Mouse (Mus musculus) heart, postnatal 14 days (tissue): Measurements from ENCODE around the gene Bco2. TPM values are rescaled to one million over a fixed set of nuclear protein-coding genes. Genes with fewer than 3 reads are reported as not detected.

Experiments used
- DNase-seq, 2 experiments: peaks; one replicate each; pipeline ENCODE4 v3.0.0; 2021 to 2022
- intact Hi-C: fragments of 180-260 bp; cut with DNase I; formaldehyde crosslinking; loops from one replicate; pipeline ENCODE4 v1.15.1; 2025
- total RNA-seq, 2 experiments: library from RNA; stranded (reverse); gene quantifications; 2 replicates each; pipeline ENCODE4 v1.2.3; 2021

The Bco2 gene
- total RNA-seq, 2 experiments from 2014 or later = 0.22 to 0.33 TPM

- no peak for DNase-seq
- intact Hi-C loops = no loop called here
Observed at GRCm38 (mm10) chr9:50561918-50562360, 7.0 kb upstream of the Bco2 start.

GRCm38 (mm10) chr9:50561145-50561917 lies 6.3 kb upstream of the Bco2 start, which contains the start of gene Tex12:
TSS of gene Tex12 (minus strand) at chr9:50561325.
- intact Hi-C loops = no loop called here

GRCm38 (mm10) chr9:50554241-50555093 lies 514 bp downstream of the Bco2 start, which contains the start of gene Il18:
TSS of gene Il18 (plus strand) at chr9:50554827.
- DNase-seq = peak; percentile 9 to 13
- intact Hi-C loops = no loop called here

More at GRCm38 (mm10) chr9:50561145-50561917, 6.3 kb upstream of the Bco2 start, which contains the start of gene Tex12:
- DNase-seq = no peak

GRCm38 (mm10) chr9:50553547-50553946 lies 1.4 kb downstream of the Bco2 start:
- intact Hi-C loops = no loop called here
- no peak for DNase-seq

GRCm38 (mm10) chr9:50552206-50552605 lies 2.8 kb downstream of the Bco2 start:
- no peak for DNase-seq
- intact Hi-C loops = no loop called here

- intact Hi-C loops = no loop called here
- DNase-seq = no peak
Observed at GRCm38 (mm10) chr9:50548936-50549335, 6.0 kb downstream of the Bco2 start.

- DNase-seq = no peak
- intact Hi-C loops = no loop called here
Observed at GRCm38 (mm10) chr9:50547859-50548478, 7.0 kb downstream of the Bco2 start.

GRCm38 (mm10) chr9:50542401-50542800 lies 12.6 kb downstream of the Bco2 start:
- intact Hi-C loops = no loop called here
- no peak for DNase-seq

GRCm38 (mm10) chr9:50540170-50540569 lies 14.8 kb downstream of the Bco2 start:
- no peak for DNase-seq
- intact Hi-C loops = no loop called here

GRCm38 (mm10) chr9:50537295-50537694 lies 17.7 kb downstream of the Bco2 start:
- intact Hi-C loops = loop anchor here (10.0 kb wide), 1 partner anchor 1292 kb away; no protein-coding TSS in a partner anchor
- no peak for DNase-seq

GRCm38 (mm10) chr9:50536603-50537135 lies 18.3 kb downstream of the Bco2 start:
- DNase-seq = no peak
- intact Hi-C loops = loop anchor here (10.0 kb wide), 1 partner anchor 1292 kb away; no protein-coding TSS in a partner anchor

- DNase-seq = no peak
- intact Hi-C loops = loop anchor here (10.0 kb wide), 1 partner anchor 1291 kb away; no protein-coding TSS in a partner anchor
Observed at GRCm38 (mm10) chr9:50535930-50536329, 19.1 kb downstream of the Bco2 start.

- intact Hi-C loops = loop anchor here (5.0 to 10.0 kb wide), 2 partner anchors 201 to 1289 kb away; no protein-coding TSS in a partner anchor
- DNase-seq = no peak
Observed at GRCm38 (mm10) chr9:50533791-50534190, 21.2 kb downstream of the Bco2 start.

GRCm38 (mm10) chr9:50533328-50533727 lies 21.7 kb downstream of the Bco2 start:
- intact Hi-C loops = loop anchor here (5.0 to 10.0 kb wide), 2 partner anchors 201 to 1289 kb away; no protein-coding TSS in a partner anchor
- DNase-seq = no peak

GRCm38 (mm10) chr9:50530890-50531289 lies 24.1 kb downstream of the Bco2 start:
- DNase-seq = peak; percentile 29 to 31

GRCm38 (mm10) chr9:50528293-50528892 lies 26.6 kb downstream of the Bco2 start, which contains the start of gene Pts:
TSS of gene Pts (minus strand) at chr9:50528724.
- intact Hi-C loops = loop anchor here (1.0 to 5.0 kb wide), 3 partner anchors 65 to 1036 kb away; no protein-coding TSS in a partner anchor
- peak; percentile 98 to 99 for DNase-seq

More at GRCm38 (mm10) chr9:50530890-50531289, 24.1 kb downstream of the Bco2 start:
- intact Hi-C loops = loop anchor here (5.0 to 10.0 kb wide), 2 partner anchors 199 to 1286 kb away; no protein-coding TSS in a partner anchor

- intact Hi-C loops = loop anchor here (1.0 to 5.0 kb wide), 3 partner anchors 65 to 1036 kb away; no protein-coding TSS in a partner anchor
- DNase-seq = no peak
Observed at GRCm38 (mm10) chr9:50527860-50528259, 27.1 kb downstream of the Bco2 start.

GRCm38 (mm10) chr9:50525585-50525984 lies 29.4 kb downstream of the Bco2 start:
- DNase-seq = no peak

GRCm38 (mm10) chr9:50524936-50525335 lies 30.0 kb downstream of the Bco2 start:
- intact Hi-C loops = loop anchor here (5.0 kb wide), 2 partner anchors 83 to 1033 kb away; no protein-coding TSS in a partner anchor
- no peak for DNase-seq

More at GRCm38 (mm10) chr9:50525585-50525984, 29.4 kb downstream of the Bco2 start:
- intact Hi-C loops = loop anchor here (5.0 kb wide), 2 partner anchors 83 to 1033 kb away; no protein-coding TSS in a partner anchor
